Mouse (Mus musculus): Measurements from ENCODE around the gene Inpp5a.

DNA sequence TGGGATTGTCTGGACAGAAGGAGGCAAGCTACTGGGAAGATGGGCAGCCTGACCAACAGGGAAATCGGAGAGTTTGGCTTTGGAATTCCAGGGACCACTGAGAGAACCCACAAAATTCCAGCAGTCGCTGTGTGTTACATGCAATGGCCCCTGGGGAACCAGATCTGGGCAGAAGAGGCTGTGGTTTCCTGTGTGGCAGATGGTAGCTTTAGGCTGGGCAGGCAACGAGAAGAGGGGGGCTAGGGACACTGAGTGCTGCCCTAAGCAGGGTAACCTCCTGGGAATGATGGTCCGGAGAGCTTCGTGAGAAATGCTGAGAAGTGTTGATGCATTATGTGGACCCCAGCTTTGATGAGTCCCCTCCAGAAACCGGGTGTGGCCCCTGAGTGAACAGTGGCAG lies 207.0 kb downstream of the Inpp5a start:
- TF ChIP-seq POLR2A (IDR thresholded peaks at IDR 0.05; ENCODE audit: control insufficient read depth, low read depth, low read length) (no peak), CTCF (IDR thresholded peaks at IDR 0.05; ENCODE audit: control insufficient read depth, insufficient read depth, insufficient replicate concordance, low read depth, low read length) (no peak)
